Mouse (Mus musculus) megakaryocyte, embryonic 14.5 days (primary cell): Measurements from ENCODE around the gene Fads2.

ENCODE experiments used
- FLI1 ChIP-seq: IDR thresholded peaks from 2 replicates; pipeline ENCODE4 v1.6.1; 2012; ENCODE audit warnings: low read length, inconsistent platforms, mixed read lengths
- GATA1 ChIP-seq: IDR thresholded peaks from 3 replicates; pipeline ENCODE4 v1.6.1; 2012; ENCODE audit warnings: mixed read lengths, low read length, inconsistent platforms, borderline replicate concordance

DNA sequence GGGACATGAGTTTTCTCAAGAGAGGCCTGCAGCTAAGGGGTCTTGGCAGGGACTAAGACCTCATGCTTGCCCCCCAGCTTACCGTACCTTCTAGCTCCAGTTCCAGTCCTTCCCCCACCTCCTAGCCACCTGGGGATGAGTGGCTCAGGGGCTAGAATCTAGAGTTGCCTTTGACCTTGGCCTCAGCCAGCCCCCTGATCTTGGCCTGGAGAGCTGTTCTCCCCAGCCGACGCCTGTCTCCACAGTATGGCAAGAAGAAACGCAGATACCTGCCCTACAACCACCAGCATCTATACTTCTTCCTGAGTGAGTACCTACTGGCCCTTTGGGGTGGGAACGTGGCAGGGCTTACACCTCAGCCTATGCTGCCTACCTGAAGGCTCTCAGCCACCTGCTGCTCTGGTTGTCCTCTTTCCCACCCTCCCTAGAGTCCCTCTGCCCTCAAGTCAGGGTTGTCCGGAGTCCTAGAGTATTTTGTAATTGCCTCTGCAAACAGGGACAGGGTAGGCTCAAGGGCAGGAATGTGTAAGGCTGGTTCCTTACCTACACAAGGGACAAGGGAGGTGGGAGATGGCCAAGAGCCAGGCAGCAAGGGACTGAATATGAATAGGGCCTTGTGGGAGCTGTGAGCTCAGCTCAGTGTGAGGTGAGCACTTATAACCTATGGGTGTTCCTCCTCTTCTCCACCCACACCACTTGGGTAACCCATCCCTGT lies 47.0 kb downstream of the Fads2 start:
- TF ChIP-seq FLI1 = no peak
- TF ChIP-seq GATA1 = no peak
